Mouse (Mus musculus): Measurements from ENCODE around the gene Vmn2r83.

The Vmn2r83 gene

GRCm38 (mm10) chr10:79538323-79538722, 69.8 kb downstream of the Vmn2r83 start:
- no peak for DNase-seq

GRCm38 (mm10) chr10:79538873-79539272, 70.3 kb downstream of the Vmn2r83 start:
- DNase-seq, result no peak

GRCm38 (mm10) chr10:79539701-79540495, 71.4 kb downstream of the Vmn2r83 start:
- DNase-seq, result no peak

- no peak for DNase-seq
Measured at GRCm38 (mm10) chr10:79540746-79541145, 72.2 kb downstream of the Vmn2r83 start.

GRCm38 (mm10) chr10:79541522-79541921, 73.0 kb downstream of the Vmn2r83 start:
- no peak for DNase-seq

- no peak for DNase-seq
Measured at GRCm38 (mm10) chr10:79542171-79542570, 73.6 kb downstream of the Vmn2r83 start.
